Mouse (Mus musculus) lung, postnatal 4 days (tissue): ENCODE data around the gene Ihh.

ENCODE experiments used
- DNase-seq, 2 experiments: peaks; one replicate each; pipeline ENCODE4 v3.0.0; 2021

Ihh gene

GRCm38 (mm10) chr1:74951556-74952210, at the start of gene Ihh:
Ihh (minus strand) TSS chr1:74951672.
- DNase-seq: no peak

- DNase-seq: no peak
Observed at GRCm38 (mm10) chr1:75001183-75001582, 49.7 kb upstream of the Ihh start.

GRCm38 (mm10) chr1:75000496-75000895, 49.0 kb upstream of the Ihh start:
- peak in 1 of 2 experiments; percentile 56 for DNase-seq

DNA sequence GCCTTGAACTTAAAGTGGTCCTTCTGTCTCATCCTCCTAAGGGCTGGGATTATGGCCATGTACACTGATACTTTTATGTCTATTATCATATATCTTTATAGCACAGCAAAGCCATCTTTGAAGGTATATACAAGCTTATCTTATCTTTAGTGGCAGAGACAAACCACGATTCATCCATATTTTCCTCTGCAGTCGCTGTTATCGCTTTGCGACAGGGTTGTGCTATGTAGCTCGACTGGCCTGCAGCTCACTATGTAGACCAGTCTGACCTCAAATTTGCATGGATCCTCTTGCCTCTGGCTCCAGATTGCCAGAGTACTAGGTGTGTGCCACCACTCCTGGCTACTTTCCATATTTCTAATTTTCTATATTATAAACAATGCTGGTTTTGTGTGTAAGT, 47.7 kb upstream of the Ihh start:
- no peak for DNase-seq

GRCm38 (mm10) chr1:74997231-74997630, 45.8 kb upstream of the Ihh start:
- DNase-seq: no peak

- DNase-seq: no peak
Observed at GRCm38 (mm10) chr1:74977001-74977400, 25.5 kb upstream of the Ihh start.

DNA sequence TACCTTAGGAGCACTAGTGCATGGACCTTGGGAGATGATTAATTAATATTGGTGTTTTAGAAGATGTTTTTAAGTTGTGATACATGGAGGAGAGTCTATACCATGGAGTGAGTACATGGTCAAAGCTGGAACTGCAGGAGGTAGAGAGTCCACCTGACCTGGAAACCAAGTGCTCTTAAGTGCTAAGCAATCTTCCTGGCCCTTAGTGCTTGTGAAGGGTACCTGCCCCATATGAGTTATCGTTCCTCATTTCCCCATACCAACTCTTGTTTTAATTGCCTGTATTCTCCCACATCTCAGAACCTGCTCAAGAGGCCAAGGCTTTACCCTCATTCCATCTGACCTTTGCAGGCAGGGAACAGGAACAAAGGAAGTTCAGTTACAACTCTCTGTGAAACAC, 24.5 kb upstream of the Ihh start:
- DNase-seq: no peak

DNA sequence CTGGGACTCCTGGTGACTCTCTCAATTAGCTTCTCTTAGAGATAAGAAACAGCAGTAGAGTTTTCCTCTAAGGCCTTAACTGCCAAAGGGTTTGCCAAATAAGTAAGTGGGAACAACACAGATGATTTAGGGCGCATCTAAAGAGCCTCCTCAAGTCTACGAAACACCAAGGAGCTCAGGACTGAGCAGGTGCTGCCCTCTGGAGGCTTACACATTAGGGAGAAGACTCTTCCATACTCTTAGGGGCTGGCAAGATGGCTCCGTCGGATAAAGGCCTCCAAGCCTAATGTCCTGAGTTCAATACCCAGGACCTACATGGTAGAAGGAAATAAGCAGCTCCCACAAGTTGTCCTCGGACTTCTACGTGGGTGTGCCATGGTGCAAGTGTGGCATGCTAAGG, 22.1 kb upstream of the Ihh start:
- no peak for DNase-seq

GRCm38 (mm10) chr1:74971353-74972050, 20.0 kb upstream of the Ihh start:
- peak; percentile 24 to 71 for DNase-seq

DNA sequence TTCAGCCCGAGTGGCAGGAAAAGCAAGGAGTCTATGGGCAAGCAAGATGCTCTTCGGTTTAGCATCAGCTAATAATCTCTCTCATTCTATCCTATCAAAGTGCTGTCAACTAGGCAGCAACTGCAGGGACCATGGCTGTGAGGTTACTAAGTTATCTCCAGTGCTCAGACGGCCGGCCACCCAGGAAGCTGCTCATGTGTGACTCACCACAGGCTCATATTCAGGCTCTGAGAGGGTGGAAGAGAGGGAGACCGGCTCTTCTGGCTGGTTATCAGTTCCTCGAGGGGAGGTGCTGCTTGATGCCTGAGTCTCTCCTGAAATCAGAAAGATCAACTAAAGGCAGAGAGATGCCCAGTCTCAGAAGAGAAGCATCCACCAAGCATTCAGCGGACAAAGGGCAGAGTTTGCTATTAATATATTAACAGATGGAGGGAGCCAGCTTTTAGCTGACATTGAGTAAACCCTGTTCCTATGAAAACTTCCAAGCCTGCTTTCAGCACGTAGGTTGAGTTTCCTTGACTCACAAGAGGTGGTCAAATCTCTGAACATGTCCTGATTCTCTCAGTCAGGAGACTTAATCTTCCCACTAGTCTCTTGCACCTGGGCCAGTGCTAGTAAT, 16.6 kb upstream of the Ihh start:
- DNase-seq: no peak

GRCm38 (mm10) chr1:74964494-74965215, 13.2 kb upstream of the Ihh start:
- DNase-seq: peak; percentile 74 to 83

DNA sequence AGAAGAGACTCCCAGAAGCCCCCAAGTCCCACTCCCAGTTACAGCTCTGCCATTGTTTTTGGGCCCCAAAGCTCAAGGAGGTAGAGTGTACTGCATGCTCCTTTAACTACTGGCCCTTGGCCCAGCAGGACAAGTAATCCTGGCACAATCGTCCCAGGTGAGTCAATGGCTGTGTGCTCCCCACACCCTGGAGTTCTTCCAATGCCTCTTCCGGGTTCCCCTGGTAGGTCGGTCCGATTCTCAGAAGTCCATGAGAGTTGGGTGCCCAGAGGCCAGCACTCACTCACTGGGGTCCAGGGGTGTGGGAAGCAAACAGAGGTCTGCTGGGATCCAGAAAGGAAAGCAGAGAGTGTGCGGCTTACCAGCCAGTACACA, 11.4 kb upstream of the Ihh start:
- DNase-seq: no peak

- no peak for DNase-seq
Observed at GRCm38 (mm10) chr1:74962126-74962852, 10.8 kb upstream of the Ihh start.

- DNase-seq: no peak
Observed at GRCm38 (mm10) chr1:74961722-74962121, 10.2 kb upstream of the Ihh start.

- DNase-seq: no peak
Observed at GRCm38 (mm10) chr1:74960059-74960458, 8.6 kb upstream of the Ihh start.

DNA sequence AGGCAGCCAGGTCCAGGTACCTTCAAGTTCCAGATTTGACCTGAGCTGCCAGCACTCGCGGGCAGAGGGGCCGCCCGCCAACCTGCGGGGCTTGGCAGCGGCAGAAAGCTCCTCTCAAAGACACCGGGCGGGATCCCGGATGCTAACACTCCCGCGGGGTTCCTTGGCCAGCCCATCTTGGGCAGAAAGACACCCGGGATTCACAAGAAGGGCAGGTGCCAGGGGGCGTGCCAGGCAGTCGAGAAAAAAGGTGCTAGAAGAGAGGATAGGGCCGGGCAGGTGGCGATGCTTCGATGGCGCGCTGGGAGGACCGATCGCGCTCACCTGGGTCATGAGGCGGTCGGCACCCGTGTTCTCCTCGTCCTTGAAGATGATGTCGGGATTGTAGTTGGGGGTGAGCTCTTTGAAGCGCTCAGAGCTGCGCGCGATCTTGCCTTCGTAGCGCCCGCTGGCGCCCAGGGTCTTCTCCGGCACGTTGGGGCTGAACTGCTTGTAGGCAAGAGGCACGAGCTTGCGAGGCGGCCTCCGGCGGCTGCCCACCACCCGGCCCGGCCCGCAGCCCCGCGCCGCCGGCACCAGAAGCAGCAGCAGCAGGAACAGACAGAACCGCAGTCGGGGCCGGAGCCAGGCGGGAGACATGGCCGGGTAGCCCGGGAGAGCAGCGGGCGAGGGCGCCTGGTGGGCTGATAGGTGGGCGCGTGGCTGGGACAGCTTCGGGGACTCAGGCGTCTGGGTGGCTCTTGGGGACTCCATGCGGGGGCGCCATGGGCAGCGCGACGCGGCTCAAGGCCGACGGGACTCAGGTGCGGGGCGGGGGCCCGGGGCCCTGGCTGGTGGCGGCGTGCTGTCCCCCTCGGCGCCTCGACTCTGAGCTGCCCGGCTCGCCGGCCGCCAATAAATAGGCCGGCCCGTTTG, 639 bp downstream of the Ihh start:
- DNase-seq: no peak

DNA sequence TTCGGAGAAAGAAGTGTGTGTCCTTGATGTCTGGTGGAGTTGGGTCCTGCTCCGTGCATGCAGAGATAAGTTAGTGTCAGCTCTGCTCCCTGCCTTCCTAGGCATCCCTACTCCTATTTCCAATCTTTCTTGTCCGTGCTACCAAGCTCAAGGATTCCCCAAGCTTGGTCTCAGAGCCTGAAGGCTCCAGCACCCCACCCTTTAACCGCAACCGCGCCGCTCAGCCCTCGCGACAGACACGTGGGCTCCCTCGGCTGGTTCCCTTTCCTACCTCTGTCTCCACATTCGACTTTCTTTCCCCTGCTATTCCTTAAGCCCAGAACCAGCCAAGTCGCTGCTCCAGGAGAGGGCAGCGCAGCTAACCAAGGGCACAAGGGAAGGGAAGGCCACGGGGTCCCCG, 1.4 kb downstream of the Ihh start:
- no peak for DNase-seq

GRCm38 (mm10) chr1:74949666-74950050, 1.8 kb downstream of the Ihh start:
- DNase-seq: peak; percentile 41 to 70

DNA sequence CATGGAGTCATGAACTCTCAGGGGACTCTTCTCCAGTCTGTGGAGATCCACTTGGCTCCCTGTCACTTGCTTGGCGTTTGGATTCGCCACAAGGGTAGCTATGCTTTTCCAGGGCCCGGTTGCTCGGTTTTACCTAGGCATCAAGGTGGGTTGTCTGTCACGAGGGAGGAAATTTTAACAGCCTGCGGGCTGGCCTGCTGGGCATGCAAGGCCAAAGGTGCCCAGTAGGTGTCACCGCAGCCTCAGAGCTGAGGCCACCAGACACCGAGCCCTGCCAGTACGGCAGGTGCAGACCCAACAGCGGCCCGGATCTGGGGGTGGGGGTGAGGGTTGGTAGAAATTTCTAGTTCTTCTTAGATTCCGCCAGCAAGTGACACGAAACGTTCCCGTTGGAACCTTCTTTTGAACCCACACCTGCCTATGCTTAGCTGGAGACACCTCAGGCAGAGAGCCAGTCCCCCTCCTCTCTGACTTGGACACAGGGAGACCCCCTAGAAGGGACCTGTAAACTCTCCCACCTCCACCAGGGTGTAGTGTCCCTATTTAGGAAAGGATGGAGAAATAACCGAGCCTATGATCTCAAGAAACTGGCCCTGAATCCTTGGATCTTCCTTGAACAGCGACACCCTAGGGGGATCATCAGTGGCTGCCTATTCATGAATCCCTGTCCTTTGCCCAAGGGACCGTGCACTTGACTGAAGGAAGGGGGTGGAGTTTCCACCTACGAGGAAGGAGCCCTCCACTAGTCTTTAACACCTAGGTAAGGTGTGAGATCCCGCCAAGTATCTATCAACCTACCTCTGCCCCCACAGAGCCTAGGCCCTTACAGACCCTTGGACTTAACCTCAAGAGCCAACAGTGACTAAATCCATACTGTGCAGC, 2.4 kb downstream of the Ihh start:
- DNase-seq: peak; percentile 62 to 76

GRCm38 (mm10) chr1:74947986-74948670, 3.3 kb downstream of the Ihh start:
- peak; percentile 37 to 50 for DNase-seq
